Mouse (Mus musculus): ENCODE measurements around the gene Srgap3. TPM values are rescaled to one million over a fixed set of nuclear protein-coding genes. Genes with fewer than 3 reads are reported as not detected.
A peak's percentile ranks its signal among the peaks of the same experiment; 100 is the strongest.
"Not testable (repeated sequence)": the region's sequence is repeated elsewhere in the genome, so short reads cannot be mapped to it uniquely, and the experiment has no call there.

Gene Srgap3
- total RNA-seq, 2 experiments from 2014 or later, result 241 to 270 TPM

DNA sequence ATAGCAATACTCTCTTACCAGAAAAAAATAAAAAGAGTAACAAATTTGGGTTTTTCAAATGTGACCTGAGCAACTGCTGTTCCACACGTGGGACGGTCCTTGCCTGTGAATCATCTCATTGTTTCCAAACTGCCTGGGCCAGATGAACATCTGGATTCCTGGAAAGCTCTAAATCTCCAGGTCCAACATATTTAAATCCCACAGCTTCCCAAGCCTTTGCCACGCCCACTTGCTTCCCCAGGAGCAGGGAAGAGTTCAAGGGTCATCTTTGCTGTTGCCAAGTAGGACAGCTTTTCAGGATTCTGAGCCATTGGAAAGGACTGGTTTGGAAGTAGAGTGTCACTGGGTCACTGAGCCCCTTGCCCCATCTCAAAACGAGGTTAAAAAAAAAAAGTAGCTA lies 188.5 kb downstream of the Srgap3 start:
- no peak for DNase-seq (ENCODE audit: extremely low spot score in 1 of 2, low spot score in 1 of 2)

DNA sequence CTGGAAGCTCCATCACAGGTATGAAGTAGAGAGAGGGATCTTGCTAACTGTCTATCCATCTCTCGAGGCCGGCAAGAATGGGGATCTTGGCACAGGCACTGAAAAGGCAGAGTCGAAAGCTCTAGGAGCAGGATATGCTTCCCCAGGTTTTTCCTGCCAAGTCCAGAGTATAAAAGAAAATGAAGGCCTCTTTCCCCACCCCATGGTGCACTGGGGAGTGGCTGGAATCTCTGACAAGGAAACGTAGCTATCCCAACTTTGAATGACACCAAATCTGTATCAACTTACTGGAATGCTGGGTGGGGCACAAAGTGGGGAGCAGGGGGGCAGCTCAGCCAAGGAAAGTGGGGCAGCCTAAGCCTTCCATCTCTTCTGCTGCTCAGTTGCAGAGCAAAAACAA lies 190.2 kb downstream of the Srgap3 start:
- DNase-seq (ENCODE audit: extremely low spot score in 1 of 2, low spot score in 1 of 2), result no peak

DNA sequence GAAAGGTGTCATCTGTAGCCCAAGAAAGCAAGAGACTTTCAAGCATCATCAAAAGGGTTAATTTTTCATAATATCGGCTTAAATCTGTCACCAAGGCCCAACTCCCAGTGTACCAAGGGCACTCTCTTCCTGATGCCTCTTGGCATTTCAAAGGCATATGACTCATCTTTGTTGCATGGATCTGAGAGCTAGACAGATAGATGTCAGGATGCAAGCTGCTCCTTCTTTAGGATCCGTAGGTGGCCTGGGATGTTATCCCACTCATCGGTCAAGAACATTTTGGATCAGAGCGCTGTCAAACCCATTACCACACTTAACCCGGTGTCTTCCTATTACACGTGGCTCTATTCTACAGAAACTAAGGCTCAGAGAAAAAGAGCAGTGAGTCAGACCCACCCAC lies 192.1 kb downstream of the Srgap3 start:
- no peak for DNase-seq (ENCODE audit: extremely low spot score in 1 of 2, low spot score in 1 of 2)

DNA sequence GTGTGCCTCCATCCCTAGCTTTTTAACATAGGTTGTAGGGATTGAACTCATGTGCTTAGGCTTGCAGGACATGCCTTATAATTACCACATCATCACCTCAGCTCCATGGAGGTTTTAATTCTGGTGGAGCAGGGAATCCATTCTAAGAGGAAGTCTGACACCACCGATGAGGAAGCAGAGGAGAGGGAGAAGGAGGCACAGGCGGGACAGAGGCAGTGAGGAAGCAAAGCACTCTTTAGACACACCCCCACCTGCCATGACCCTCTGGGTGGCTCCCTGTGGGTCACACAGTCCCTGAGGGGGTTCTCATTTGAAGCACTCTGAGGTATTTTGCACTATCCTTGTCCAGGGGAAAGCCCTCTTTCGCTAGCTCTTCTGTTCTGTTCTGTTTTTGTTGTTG lies 194.5 kb downstream of the Srgap3 start:
- DNase-seq (ENCODE audit: extremely low spot score in 1 of 2, low spot score in 1 of 2), result no peak

DNA sequence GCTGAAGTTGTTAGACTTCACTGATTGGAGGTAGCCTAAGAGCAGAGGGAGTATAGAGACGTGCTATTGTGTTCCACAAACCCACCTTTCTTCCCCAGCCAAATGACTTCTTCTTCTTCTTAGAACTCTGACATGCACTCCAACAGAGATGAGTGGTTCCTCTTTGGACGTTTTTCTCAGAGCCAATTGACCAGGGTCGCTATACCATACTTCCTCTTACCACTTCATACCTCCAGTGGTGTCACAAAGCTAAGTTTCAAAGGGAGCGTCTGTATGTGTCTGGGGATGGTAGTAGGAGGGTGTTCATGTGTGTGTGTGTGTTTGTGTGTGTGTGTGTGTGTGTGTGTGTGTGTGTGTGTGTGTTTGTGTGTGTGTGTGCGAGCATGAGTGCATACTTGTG lies 195.1 kb downstream of the Srgap3 start:
- DNase-seq (ENCODE audit: extremely low spot score in 1 of 2, low spot score in 1 of 2), result no peak

DNA sequence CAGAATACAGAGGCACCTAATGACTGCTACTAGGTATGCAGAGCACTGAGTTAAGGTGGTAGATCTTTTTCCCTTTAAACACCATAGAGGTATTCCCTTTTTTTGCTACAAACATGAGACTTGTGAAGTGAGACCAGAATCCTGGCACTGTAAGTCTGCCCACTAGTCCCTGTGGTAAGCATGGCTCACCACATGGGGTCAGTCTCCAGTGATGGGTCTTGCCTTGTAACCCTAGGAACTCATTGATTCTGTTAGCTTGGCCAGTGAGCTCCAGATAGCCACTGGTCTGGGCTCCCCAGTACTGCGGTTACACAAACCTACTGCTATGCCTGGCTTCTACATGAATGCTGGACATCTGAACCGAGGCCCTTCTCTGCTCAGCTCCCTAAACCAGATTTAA lies 204.8 kb downstream of the Srgap3 start:
- no peak for DNase-seq (ENCODE audit: extremely low spot score in 1 of 2, low spot score in 1 of 2)

DNA sequence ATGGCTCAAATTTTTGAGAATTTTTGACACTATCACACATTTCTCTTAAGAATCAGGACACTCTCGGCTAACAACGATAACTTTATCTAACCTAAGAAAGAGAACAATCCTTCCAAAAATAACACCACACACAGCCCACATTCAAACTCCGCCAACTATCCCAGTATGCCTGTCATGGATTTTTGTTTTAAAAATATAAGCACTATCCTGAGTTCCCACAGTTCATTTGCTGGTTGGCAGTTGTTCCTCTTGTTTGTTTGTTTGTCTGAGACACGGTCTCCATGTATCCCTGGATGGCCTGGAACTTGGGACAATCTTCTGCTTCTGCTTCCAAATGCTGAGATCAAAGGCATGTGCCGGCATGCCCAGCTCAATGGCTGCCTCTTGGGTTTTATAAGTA lies 205.3 kb downstream of the Srgap3 start:
- no peak for DNase-seq (ENCODE audit: extremely low spot score in 1 of 2, low spot score in 1 of 2)

DNA sequence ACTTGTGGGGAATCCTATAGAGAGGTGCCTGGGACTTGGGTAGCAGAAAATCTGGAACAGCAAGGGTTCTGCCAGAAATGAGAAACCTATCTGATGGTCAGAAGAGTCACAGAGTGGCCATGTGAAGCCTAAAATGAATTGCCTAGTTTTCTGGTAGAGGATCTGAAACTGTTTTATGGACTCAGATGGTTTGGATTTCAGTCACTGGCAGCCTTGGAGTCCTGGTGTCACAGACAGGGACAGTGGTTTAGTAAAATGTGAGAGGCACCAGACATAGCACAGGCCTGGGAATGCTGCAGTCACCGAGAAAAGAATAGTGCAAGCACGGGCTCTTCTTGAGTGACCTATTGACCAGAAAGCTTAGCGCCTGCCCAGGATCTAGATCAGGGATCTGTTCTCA lies 207.4 kb downstream of the Srgap3 start:
- no peak for DNase-seq (ENCODE audit: extremely low spot score in 1 of 2, low spot score in 1 of 2)

DNA sequence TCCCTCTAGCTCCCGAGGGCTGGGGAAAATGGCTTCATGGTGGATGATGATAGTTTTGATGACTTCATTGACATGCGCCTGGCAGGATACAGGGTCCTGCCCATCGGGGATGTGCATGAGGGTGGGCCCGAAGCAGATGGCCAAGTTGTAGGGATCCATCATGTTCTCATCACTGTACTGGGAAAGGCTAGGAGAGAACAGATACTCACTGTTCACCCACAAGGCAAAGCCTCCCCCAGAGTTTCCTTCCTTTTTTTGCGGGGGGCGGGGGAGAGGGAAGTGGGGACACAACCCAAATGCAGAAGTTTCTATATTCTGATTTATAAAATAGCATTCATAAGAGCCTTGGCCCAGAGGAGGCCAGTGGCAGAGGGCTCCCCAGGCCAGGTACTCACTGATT lies 208.1 kb downstream of the Srgap3 start:
- no peak for DNase-seq (ENCODE audit: extremely low spot score in 1 of 2, low spot score in 1 of 2)

DNA sequence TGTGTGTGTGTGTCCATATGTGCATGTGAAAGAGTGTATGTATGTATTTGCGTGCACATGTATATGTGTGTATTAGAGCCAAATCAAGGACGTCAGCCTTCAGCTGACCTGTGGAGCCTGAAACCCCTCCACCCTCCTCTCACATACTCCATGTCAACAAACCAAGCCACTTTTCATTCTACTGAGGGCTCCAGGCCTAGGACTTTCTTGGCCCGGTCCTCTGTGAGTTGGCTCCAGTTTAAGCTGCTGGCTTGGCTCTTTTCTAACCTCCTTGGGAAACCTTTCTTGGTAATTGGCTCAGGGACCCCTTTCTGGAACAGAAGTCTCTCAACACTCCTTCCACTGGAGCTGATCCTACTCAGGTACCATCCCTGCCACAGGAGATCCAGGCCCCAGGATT lies 210.6 kb downstream of the Srgap3 start:
- no peak for DNase-seq (ENCODE audit: extremely low spot score in 1 of 2, low spot score in 1 of 2)

DNA sequence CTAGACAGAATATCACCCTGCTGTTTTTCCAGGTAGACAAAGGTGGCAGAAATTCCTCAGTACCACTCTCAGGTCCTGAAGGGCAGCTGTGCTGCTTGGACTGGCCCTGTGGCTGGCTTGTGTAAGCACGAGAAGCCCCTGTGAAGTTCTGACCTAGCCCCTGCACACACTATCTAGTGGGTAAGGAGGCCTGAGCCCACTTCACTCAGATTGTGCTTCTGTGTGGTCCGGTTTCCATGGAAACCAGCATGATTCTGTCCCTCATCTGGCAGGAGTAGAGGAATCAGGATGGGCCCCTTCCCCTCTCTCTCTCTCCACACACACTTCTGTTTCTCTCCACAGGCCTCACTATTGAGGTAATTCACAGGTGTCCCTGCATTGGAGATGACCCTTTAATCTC lies 212.0 kb downstream of the Srgap3 start:
- DNase-seq (ENCODE audit: extremely low spot score in 1 of 2, low spot score in 1 of 2), result no peak

DNA sequence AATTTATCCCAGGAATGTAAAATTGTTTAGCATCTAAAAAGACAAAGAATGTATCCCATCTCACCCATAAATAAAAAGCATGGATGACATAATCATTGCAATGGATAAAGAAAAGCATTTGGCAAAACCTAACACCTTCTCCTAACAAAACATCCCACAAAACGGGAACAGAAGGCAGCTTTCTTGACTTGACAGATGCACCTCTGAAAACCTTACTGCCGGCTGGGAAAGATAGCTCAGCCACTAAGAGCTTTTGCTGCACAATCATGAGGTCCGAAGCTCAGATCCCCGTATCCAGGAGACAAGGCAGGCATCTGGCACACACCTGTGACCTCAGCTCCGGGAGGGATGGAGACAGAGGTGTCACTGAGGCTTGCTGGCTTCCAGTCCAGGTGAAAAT lies 213.1 kb downstream of the Srgap3 start:
- no peak for DNase-seq (ENCODE audit: extremely low spot score in 1 of 2, low spot score in 1 of 2)

DNA sequence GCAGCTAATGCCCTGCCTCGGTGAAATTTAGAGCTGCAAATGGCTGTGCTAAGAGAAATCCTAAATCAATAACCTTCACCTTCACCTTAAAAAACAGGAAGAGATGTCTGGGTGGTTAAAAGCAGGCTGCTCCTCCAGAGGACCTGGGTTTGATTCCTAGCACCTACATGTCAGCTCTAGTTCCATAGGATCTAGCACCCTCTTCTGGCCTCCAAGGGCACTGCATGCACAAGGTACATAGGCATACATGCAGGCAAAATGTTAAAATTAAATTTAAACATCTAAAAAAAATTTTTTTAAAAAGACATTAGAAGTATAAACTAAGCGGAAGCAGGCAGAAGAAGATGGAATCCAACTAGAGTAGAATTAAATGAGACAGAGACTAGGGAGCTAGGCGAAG lies 214.6 kb downstream of the Srgap3 start:
- DNase-seq (ENCODE audit: extremely low spot score in 1 of 2, low spot score in 1 of 2), result no peak

DNA sequence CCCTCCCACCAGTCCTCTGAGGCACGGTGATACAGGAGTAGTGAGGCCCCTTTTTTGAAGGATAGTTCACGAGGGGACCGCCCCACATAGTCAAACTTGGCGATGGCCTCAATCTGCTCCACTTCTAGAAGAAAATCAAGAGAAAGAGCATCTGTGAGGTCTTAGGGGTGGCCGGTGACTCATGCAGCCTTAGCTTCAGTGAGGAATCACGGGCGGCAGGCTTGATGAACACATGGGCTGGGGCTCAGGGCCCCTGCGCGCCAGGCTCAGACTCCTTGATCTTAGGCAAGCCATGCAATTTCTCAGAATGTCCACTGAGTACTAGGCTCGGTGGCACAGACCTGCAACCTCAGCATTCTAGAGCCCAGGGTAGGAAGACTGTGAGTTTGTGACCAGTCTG lies 215.7 kb downstream of the Srgap3 start:
- no peak for DNase-seq (ENCODE audit: extremely low spot score in 1 of 2, low spot score in 1 of 2)

DNA sequence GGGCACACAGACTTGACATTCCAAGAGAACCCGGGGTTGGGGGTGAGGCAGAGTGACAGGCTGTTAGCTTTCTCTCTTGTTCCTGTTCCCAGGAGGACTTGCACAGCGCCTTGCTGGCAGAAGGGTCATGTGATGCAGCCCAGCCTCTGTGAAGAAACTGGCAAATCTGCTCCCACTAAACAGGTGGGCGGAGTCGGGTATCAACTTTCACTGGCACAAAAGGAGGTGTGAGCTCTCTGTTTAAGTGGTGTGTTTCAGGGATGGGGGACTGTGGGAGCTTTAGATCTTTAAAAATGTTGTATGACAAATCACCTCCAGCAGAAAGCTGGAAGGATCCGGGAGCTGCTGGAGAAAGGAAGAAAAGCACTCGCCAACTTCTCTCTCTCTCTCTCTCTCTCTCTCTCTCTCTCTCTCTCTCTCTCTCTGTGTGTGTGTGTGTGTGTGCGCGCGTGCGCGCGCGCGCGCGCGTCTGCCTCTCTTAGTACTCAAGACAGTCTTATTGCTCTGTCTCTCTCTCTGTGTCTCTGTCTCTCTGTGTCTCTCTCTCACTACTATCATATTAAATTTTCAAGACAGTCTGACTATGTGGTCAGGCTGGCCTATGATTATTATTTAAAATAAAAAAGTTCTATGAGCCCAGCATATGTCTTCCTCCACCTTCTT lies 218.2 kb downstream of the Srgap3 start:
- DNase-seq (ENCODE audit: extremely low spot score in 1 of 2, low spot score in 1 of 2), result peak in 1 of 2 experiments; percentile 46

DNA sequence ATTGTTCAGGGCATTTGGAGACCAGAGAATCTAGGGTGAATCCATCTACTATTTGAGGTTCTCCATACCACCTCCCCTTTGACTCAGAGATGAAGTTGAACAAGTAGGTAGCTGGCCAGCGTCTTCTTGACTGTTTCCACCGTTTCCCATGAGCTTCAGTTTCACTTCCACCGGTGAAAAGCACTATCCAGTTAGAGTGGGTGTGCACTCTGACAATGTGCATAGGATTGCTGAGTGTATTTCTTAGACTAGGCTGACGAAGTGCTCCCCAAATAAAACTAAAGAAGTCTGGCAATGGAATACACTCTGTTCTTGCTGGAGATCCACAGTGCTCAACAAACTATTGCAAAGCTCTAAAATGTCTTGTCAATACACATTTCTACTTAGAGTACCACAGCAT lies 221.6 kb downstream of the Srgap3 start:
- no peak for DNase-seq (ENCODE audit: extremely low spot score in 1 of 2, low spot score in 1 of 2)

DNA sequence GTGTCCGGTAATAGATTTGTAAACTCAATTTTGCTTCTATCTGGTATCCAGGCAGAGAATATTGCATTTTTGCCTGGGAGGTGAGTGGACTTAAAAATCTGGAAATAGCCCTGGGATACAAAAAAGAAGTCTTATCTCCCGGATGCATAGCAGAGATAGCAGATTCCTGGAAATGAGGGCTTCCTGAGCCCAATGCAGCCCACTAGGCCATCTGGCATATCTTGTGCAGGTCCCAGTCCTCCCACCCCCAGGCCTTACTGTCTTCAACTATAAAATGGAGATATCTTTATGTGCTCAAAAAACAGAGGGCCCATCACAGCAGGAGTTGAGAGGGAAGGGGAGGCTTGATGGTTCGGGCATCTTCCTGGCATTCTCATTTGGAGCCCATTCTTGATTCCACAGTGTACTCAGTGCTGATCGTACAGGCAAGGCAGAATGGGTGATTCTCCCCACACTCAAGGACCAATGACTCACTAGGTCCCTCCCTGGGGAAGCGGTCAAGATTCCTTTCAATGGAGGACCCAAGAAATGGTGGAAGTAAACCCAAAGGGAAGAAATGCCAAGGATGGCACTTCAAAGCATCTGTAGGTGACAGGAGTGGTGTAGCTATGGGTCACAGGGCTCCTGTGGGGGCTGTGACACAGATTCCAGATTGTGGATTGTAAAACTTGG lies 226.5 kb downstream of the Srgap3 start:
- no peak for DNase-seq (ENCODE audit: extremely low spot score in 1 of 2, low spot score in 1 of 2)

DNA sequence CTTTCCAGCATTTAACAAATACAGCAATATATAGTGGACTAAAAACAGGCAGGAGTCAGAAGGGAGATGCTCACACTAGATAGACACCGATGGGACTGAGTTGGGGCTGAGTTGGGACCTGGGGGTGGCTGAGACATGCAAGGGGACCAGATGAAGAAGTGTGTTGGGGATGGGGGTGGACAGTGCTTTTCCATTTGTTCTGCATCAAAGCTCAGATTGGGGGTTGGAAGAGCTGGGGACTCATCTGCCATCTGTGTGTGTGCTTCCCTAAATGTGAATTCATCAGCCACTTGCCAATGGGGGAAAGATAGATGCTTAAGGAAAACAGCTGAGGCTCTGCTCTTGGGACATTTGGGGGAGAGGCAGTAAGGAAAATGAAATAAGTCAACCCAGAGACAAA lies 227.1 kb downstream of the Srgap3 start:
- DNase-seq (ENCODE audit: extremely low spot score in 1 of 2, low spot score in 1 of 2), result no peak

DNA sequence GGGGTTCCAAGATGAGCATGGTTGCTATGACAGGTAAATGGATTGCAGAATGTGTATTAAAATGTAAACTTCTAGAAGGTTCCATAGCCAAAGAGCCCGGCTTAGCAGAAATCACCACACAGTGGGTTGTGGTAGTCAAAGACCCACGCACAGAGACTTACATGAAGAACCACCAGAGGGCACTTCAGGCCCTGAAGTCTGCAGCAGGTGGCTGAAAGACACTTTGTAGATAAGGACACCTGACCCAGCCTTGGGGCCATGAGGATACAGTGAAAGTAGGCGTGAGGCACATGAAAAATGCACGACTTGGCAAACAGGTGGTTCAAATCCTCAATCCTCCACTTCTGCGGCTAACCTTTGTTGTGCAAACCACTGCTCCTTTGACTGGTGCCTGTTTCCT lies 229.9 kb downstream of the Srgap3 start:
- no peak for DNase-seq (ENCODE audit: extremely low spot score in 1 of 2, low spot score in 1 of 2)

DNA sequence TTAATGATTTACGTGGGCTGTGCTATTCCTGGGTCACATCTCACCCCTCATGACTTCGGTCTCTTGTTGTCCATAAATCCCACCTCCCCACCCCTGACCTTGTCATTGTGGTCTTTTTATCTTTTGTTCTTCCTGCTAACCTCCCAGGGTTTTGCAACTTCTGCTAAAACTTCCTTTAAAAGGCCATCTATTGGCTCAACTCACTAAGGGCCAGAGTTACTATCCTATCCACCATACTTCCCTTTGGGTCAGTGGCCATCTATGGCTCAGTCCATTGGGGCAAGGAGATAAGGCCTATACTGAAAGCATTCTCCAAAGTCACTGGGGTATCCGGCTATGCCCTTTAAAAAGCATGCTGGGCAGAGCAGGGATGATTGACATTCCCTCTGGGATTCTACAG lies 233.1 kb downstream of the Srgap3 start:
- no peak for DNase-seq (ENCODE audit: extremely low spot score in 1 of 2, low spot score in 1 of 2)

DNA sequence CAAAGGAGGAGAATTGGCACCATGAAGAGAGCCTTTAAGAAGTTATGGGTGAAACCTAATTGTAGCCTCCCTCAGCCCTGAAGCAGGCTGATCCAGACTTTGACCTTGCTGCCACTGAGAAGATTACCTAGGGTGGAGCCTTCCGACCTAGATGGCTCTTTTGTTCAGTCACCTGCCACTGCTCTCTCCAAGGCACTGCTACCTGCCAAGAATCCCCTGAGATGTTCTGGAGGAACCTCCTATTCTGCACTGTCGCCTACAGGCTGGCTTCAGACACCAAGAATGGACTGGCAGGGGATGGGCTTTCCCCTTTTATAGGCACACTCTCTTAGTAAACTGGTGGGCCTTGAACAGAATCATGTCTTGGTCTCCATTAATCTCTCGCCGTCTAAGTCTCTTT lies 244.8 kb downstream of the Srgap3 start:
- DNase-seq (ENCODE audit: extremely low spot score in 1 of 2, low spot score in 1 of 2), result not testable (repeated sequence)

DNA sequence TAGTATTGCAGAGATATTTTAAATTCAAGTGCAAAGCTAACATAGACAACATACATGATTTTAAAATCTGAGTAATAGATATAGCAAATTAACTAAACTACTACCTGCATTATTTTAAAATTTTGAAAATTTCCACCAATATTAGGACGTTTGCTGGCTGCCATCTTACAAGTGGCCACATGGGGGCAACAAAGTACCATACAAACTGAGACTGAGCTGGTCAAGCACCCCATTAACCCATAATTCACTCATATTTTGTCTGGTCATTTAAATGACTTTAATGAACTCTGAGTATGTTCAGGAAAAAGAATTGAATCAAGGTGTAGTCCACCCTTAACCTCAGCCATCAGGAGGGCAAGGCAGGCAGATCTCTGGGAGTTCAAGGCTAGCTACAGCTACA lies 246.7 kb downstream of the Srgap3 start:
- peak in 1 of 2 experiments; percentile 78 for DNase-seq (ENCODE audit: extremely low spot score in 1 of 2, low spot score in 1 of 2)

DNA sequence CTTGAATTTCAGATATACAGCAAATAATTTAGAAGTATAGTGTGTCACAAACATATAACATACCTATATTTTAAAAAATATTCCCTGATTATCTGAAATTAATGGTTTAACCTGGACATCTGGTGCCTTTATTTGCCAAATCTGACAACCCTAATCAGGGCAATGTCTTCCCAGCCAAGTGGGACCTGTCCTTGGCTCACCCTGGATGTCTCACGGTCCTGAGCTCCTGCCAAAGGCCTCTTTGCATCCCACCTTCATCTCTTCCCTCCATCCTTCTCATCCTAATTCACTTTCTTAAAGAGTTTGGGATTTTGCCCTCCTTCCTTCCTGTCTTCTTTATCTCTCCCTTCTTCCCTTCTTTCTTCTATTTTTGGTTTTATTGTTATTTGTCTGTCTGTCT lies 248.0 kb downstream of the Srgap3 start:
- DNase-seq (ENCODE audit: extremely low spot score in 1 of 2, low spot score in 1 of 2), result no peak

Data from layer of hippocampus, postnatal 25 days (tissue).